Mouse (Mus musculus): ENCODE measurements around the gene Trim17.

GRCm38 (mm10) chr11:58989166-58989565 lies 34.7 kb downstream of the Trim17 start:
- no peak for TF ChIP-seq CTCF (conservative IDR thresholded peaks at IDR 0.05; ENCODE audit: low read length)
- TF ChIP-seq POU5F1 (IDR thresholded peaks at IDR 0.05; ENCODE audit: borderline replicate concordance, low read length): no peak

Measured in E14TG2a.4 (cell line).